ENCODE assay signal across 12 mouse cellular contexts in the genomic region with DNA sequence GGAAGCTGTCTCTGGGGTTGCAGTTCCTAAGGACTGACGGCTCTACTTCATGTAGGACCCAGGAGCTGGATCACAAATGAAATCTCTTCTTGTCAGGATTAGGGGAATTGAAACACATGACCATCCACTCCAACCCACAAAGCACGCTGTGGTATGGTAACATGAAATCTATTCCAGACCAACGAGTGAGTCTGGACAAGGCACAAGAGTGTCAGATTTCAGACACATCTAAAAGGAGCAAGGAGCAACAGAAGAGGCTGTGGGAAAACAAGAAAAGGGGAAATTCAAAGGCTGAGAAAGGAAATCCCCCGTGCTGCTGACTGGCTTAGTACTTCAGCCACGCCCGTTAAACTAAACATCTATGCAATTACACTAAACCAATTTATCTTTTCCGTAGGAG. TPM values are rescaled to one million over a fixed set of nuclear protein-coding genes. Genes with fewer than 3 reads are reported as not detected.
DNase-seq lines count a peak whose midpoint lies in the region; ATAC-seq lines count a peak whose summit lies in the region.
"Had no signal": no experiment of that assay in that cellular context is flagged by ENCODE, and none has a peak within 500 bp of the region (broad histone marks: within the 10 kb centered on the region; RNA-seq: fewer than 3 reads in every experiment).

No protein-coding gene starts in this region.

- no peak overlapping the region for H3K4me3 ChIP-seq in heart, embryonic 14.5 days (ENCODE audit: control insufficient read depth in 1 of 2, insufficient read depth in 1 of 2, low read depth in 1 of 2, low read length in 2 of 2)

- no peaks in the 10 kb centered on the region for H3K36me3 ChIP-seq in heart, embryonic 14.5 days (ENCODE audit: control insufficient read depth, insufficient read depth, low read length)

- H3K9ac ChIP-seq in heart, embryonic 14.5 days (ENCODE audit: low read length), result no peak overlapping the region
- H3K9ac ChIP-seq: liver, embryonic 14.5 days had no signal

- H3K27me3 ChIP-seq in heart, embryonic 14.5 days (ENCODE audit: control insufficient read depth, insufficient read depth, low read length), result no peaks in the 10 kb centered on the region

- intact Hi-C loops in left cerebral cortex, postnatal 25 days (cut with DNase I), result no loop called here

- peaks cover 2 to 4% of the 10 kb centered on the region in 2 experiments; a peak in 3 of 4 replicates for H3K4me1 ChIP-seq in heart, embryonic 14.5 days (ENCODE audit: control insufficient read depth in 2 of 2, insufficient read depth in 2 of 2, low read length in 2 of 2)

- no peak for ATAC-seq in heart, embryonic 14.5 days (ENCODE audit: insufficient number of reproducible peaks, insufficient read depth, low FRiP score, low read depth)
- ATAC-seq in hematopoietic stem cell, adult 5-6 weeks (replicated peaks in 1 of 2; ENCODE audit: insufficient read depth in 1 of 2, low FRiP score in 2 of 2, low TSS enrichment in 1 of 2, low read depth in 1 of 2, poor library complexity in 2 of 2, severe bottlenecking in 2 of 2), result 0 out of 4 replicates have a peak, but pooled peaks have one; percentile 10 to 17

- H3K27ac ChIP-seq in heart, embryonic 14.5 days (replicated peaks in 1 of 2; ENCODE audit: control insufficient read depth in 1 of 2, insufficient read depth in 1 of 2, low read depth in 2 of 2, low read length in 2 of 2), result no peak overlapping the region
- H3K27ac ChIP-seq: liver, embryonic 14.5 days had no signal

- H3K4me2 ChIP-seq in heart, embryonic 14.5 days (ENCODE audit: low read length), result peak overlapping the region; percentile 53

- 36% methylated on average over 7 of the region's 7 CpGs for WGBS in heart, embryonic 14.5 days

- no peaks in the 10 kb centered on the region for H3K9me3 ChIP-seq in heart, embryonic 14.5 days (ENCODE audit: control insufficient read depth, low read length)

- no peak for DNase-seq in heart, adult 9 months (ENCODE audit: low spot score in 2 of 2)
- peak; percentile 40 for DNase-seq in 3T3-L1 (ENCODE audit: low read depth, low spot score)
- peak; percentile 5 for DNase-seq in Muller cell, postnatal 12 days (ENCODE audit: inconsistent ontology term)
- DNase-seq in frontal cortex, postnatal 36 days (ENCODE audit: low spot score in 2 of 2), result no peak
- DNase-seq in left cerebral cortex, adult 11 months (ENCODE audit: low spot score), result no peak
- DNase-seq in left cerebral cortex, postnatal 25 days (ENCODE audit: low spot score in 2 of 2), result no peak
- DNase-seq: kidney, adult 11 months; midbrain, embryonic 14.5 days; thymus, adult 2 months had no signal

RNA-seq across cellular contexts. Expression of a gene that starts 19.6 kb away (rescaled TPM):
- 38.9 and 40.8 TPM in 2 replicates for polyA plus RNA-seq in heart, embryonic 14.5 days (2014; fragmentation: Nextera tagmentation; extraction: Ambion mirVana)
- total RNA-seq in hematopoietic stem cell, adult 5-6 weeks (2017), result not detected in 2 replicates
- 10 to 100 TPM; 46.4 to 51.6 TPM for total RNA-seq in left cerebral cortex, postnatal 25 days (2021)

Comparison
In these comparisons a context has a peak if more than half of its experiments do, and no peak if none do; other contexts are left out.
1. DNase-seq: peak in 3T3-L1 (single experiment) and Muller cell, postnatal 12 days (single experiment); none in heart, adult 9 months (0 of 2), frontal cortex, postnatal 36 days (0 of 2), left cerebral cortex, adult 11 months (single experiment) and left cerebral cortex, postnatal 25 days (0 of 2).
2. RNA of a gene that starts 19.6 kb away (total RNA-seq): 46.4 to 51.6 TPM in left cerebral cortex, postnatal 25 days; not detected in hematopoietic stem cell, adult 5-6 weeks; every median in the first group is over 10 times any median in the second.